ENCODE assay signal across 35 mouse cellular contexts in the genomic region with DNA sequence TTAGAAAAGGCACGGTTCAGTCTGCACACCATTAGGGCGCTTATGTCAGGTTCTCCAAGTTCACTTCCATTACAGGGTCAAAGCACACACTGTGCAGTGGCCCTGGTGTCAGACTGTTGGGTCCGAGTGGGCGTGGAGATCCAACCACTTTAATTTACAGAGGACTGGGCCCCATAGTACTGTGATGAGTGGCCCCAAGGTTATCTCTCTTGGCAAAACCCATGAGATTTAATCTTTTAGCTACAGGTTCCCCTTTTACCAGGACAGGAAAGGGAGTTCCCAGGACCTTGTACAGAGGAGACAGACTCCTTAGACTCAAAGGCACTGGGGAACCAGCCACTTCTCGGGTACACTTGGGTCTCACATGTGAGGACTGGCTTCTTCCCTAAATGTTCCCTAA. TPM values are rescaled to one million over a fixed set of nuclear protein-coding genes. Genes with fewer than 3 reads are reported as not detected.
DNase-seq lines count a peak whose midpoint lies in the region; ATAC-seq and TF ChIP-seq lines count a peak whose summit lies in the region.
"Had no signal": no experiment of that assay in that cellular context is flagged by ENCODE, and none has a peak within 500 bp of the region (broad histone marks: within the 10 kb centered on the region; RNA-seq: fewer than 3 reads in every experiment).

No protein-coding gene starts in this region.

- no peaks in the 10 kb centered on the region for H3K27me3 ChIP-seq in heart, embryonic 12.5 days (replicated peaks)
- no peaks in the 10 kb centered on the region for H3K27me3 ChIP-seq in heart, postnatal 0 days (ENCODE audit: control insufficient read depth, insufficient read depth, low read length)
- H3K27me3 ChIP-seq in G1E (ENCODE audit: insufficient read depth, low read length) = peaks cover 41% of the 10 kb centered on the region
- H3K27me3 ChIP-seq: CH12.LX; forebrain, embryonic 15.5 days had no signal

- WGBS in heart, embryonic 12.5 days = 64% methylated on average over 5 of the region's 5 CpGs
- 60% methylated on average over 5 of the region's 5 CpGs for WGBS in heart, postnatal 0 days

- no peak for TF ChIP-seq EP300 in heart, postnatal 0 days (IDR thresholded peaks at IDR 0.05; ENCODE audit: low read depth)

- peak overlapping the region; percentile 11; the same call in 1 of the 2 replicates for H3K9ac ChIP-seq in heart, embryonic 12.5 days
- H3K9ac ChIP-seq in heart, postnatal 0 days (replicated peaks; ENCODE audit: low read depth, low read length) = 0 out of 2 replicates have a peak overlapping the region, but pooled peaks have one; percentile 48
- H3K9ac ChIP-seq: forebrain, embryonic 15.5 days; hindbrain, embryonic 14.5 days; limb, embryonic 15.5 days; liver, embryonic 15.5 days; lung, embryonic 14.5 days had no signal

- TF ChIP-seq CTCF in heart, postnatal 0 days (IDR thresholded peaks at IDR 0.05; ENCODE audit: low read depth) = no peak
- no peak for TF ChIP-seq CTCF in G1E (IDR thresholded peaks at IDR 0.05; ENCODE audit: low read depth, low read length)

- H3K4me1 ChIP-seq in heart, embryonic 12.5 days (replicated peaks) = peaks cover 47% of the 10 kb centered on the region
- H3K4me1 ChIP-seq in heart, postnatal 0 days (ENCODE audit: control insufficient read depth, insufficient read depth) = peaks cover 40% of the 10 kb centered on the region
- peaks cover 52% of the 10 kb centered on the region for H3K4me1 ChIP-seq in G1E (ENCODE audit: insufficient read depth, low read depth, low read length)
- H3K4me1 ChIP-seq: liver, embryonic 15.5 days had no signal

- H3K4me3 ChIP-seq in heart, embryonic 12.5 days = no peak overlapping the region
- H3K4me3 ChIP-seq in heart, postnatal 0 days (ENCODE audit: low read depth, low read length) = no peak overlapping the region
- peak overlapping the region; percentile 59; the same call in 1 of the 2 replicates for H3K4me3 ChIP-seq in G1E (ENCODE audit: low read depth, low read length)
- H3K4me3 ChIP-seq: forebrain, embryonic 15.5 days; limb, embryonic 10.5 days; limb, embryonic 15.5 days; liver, embryonic 15.5 days had no signal

- no peaks in the 10 kb centered on the region for H3K36me3 ChIP-seq in heart, embryonic 12.5 days
- no peaks in the 10 kb centered on the region for H3K36me3 ChIP-seq in heart, postnatal 0 days (replicated peaks; ENCODE audit: control insufficient read depth, insufficient read depth, low read length)
- no peaks in the 10 kb centered on the region for H3K36me3 ChIP-seq in G1E (replicated peaks)
- H3K36me3 ChIP-seq: forebrain, embryonic 15.5 days; limb, embryonic 10.5 days; limb, embryonic 15.5 days; liver, embryonic 15.5 days had no signal

- H3K9me3 ChIP-seq in heart, embryonic 12.5 days (replicated peaks) = no peaks in the 10 kb centered on the region
- no peaks in the 10 kb centered on the region for H3K9me3 ChIP-seq in heart, postnatal 0 days (replicated peaks; ENCODE audit: control insufficient read depth, low read length)
- no peaks in the 10 kb centered on the region for H3K9me3 ChIP-seq in G1E (replicated peaks)
- H3K9me3 ChIP-seq: forebrain, embryonic 15.5 days; limb, embryonic 10.5 days; limb, embryonic 15.5 days; liver, embryonic 15.5 days had no signal

- peak overlapping the region; percentile 70 for H3K27ac ChIP-seq in heart, embryonic 12.5 days (ENCODE audit: poor library complexity, severe bottlenecking)
- peak overlapping the region; percentile 92 for H3K27ac ChIP-seq in heart, postnatal 0 days (ENCODE audit: low read depth)
- H3K27ac ChIP-seq: forebrain, embryonic 15.5 days; hindbrain, embryonic 14.5 days; kidney, postnatal 0 days; limb, embryonic 10.5 days; limb, embryonic 15.5 days; liver, embryonic 15.5 days had no signal

- H3K4me2 ChIP-seq in heart, embryonic 12.5 days = 0 out of 2 replicates have a peak overlapping the region, but pooled peaks have one; percentile 31
- H3K4me2 ChIP-seq in heart, postnatal 0 days (ENCODE audit: low read depth, low read length) = no peak overlapping the region
- H3K4me2 ChIP-seq: forebrain, embryonic 15.5 days; hindbrain, embryonic 14.5 days; limb, embryonic 15.5 days; liver, embryonic 15.5 days; lung, embryonic 14.5 days had no signal

- ATAC-seq in heart, embryonic 12.5 days (ENCODE audit: insufficient number of reproducible peaks, low FRiP score) = no peak
- no peak for ATAC-seq in heart, postnatal 0 days (ENCODE audit: insufficient read depth, low read depth)
- ATAC-seq in G1E (ENCODE audit: extremely low read depth, insufficient number of reproducible peaks, low FRiP score, poor library complexity, severe bottlenecking) = peak; percentile 78
- ATAC-seq: forebrain, embryonic 15.5 days had no signal

- DNase-seq in heart, adult 9 months (ENCODE audit: low spot score in 2 of 2) = no peak
- DNase-seq in heart, postnatal 0 days (ENCODE audit: low spot score) = no peak
- no peak for DNase-seq in heart, postnatal 4 days
- DNase-seq in 416B (ENCODE audit: low read depth) (peak; percentile 17), G1E (ENCODE audit: low spot score) (peak; percentile 33)
- DNase-seq in gastrocnemius, postnatal 4 days (ENCODE audit: low spot score in 2 of 2) = no peak
- DNase-seq in layer of hippocampus, postnatal 14 days (ENCODE audit: low spot score in 2 of 2) = no peak
- DNase-seq: cerebellum, adult 8-10 months; cerebellum, postnatal 25 days; gastrocnemius, postnatal 25 days; kidney, adult 2 months; kidney, postnatal 4 days; lung, embryonic 14.5 days; lung, postnatal 14 days; midbrain, embryonic 14.5 days; thymus, postnatal 14 days had no signal

RNA-seq across cellular contexts. Expression of a gene that starts 3.9 kb away (rescaled TPM):
- 78.4 and 87.1 TPM in 2 replicates for polyA plus RNA-seq in heart, embryonic 12.5 days (2016; fragmentation: Nextera tagmentation; extraction: Ambion mirVana)
- 182 and 283 TPM in 2 replicates for total RNA-seq in heart, postnatal 0 days (2014; rRNA removed; ENCODE audit: low replicate concordance)
- 324 and 415 TPM in 2 replicates for polyA plus RNA-seq in heart, postnatal 0 days (2015; fragmentation: Nextera tagmentation; extraction: Ambion mirVana)
- 100 to 1,000 TPM; 317 to 359 TPM for total RNA-seq in heart, postnatal 4 days (2021)
- total RNA-seq in G1E (2014; fragmentation: Nextera tagmentation) (not detected in 2 replicates), G1E (2017) (0.06 and 0.33 TPM in 2 replicates)
- not detected in 2 replicates for polyA plus RNA-seq in G1E (2012)
- total RNA-seq in gastrocnemius, postnatal 4 days (2021) = not detected
- not detected for total RNA-seq in layer of hippocampus, postnatal 14 days (2021)
- total RNA-seq: adrenal gland, adult 18-20 months; ES-E14; gastrocnemius, adult 18-20 months; gastrocnemius, postnatal 25 days; hematopoietic stem cell, adult 5-6 weeks; left cerebral cortex, postnatal 10 days; monocyte, adult 5-6 weeks had no signal
- polyA plus RNA-seq: forebrain, embryonic 15.5 days; liver, embryonic 15.5 days; midbrain, embryonic 14.5 days had no signal

RNA-seq across cellular contexts. Expression of a gene that starts 34.1 kb away (rescaled TPM):
- not detected in 2 replicates for polyA plus RNA-seq in heart, embryonic 12.5 days (2016; fragmentation: Nextera tagmentation; extraction: Ambion mirVana)
- not detected in 2 replicates for total RNA-seq in heart, postnatal 0 days (2014; rRNA removed; ENCODE audit: low replicate concordance)
- polyA plus RNA-seq in heart, postnatal 0 days (2015; fragmentation: Nextera tagmentation; extraction: Ambion mirVana) = 0.05 TPM in 1 of 2 replicates, not detected in the other
- 1 to 10 TPM in 1 of 2 experiments, under 1 TPM in 1; 0.68 to 1.0 TPM for total RNA-seq in heart, postnatal 4 days (2021)
- total RNA-seq in G1E (2014; fragmentation: Nextera tagmentation) (not detected in 2 replicates), G1E (2017) (0.06 and 0.11 TPM in 2 replicates)
- not detected in 2 replicates for polyA plus RNA-seq in G1E (2012)
- total RNA-seq in gastrocnemius, postnatal 4 days (2021) = not detected
- not detected for total RNA-seq in layer of hippocampus, postnatal 14 days (2021)
- total RNA-seq: adrenal gland, adult 18-20 months; CH12.LX; ES-E14; gastrocnemius, adult 18-20 months; gastrocnemius, postnatal 25 days; hematopoietic stem cell, adult 5-6 weeks; left cerebral cortex, postnatal 10 days; monocyte, adult 5-6 weeks had no signal
- polyA plus RNA-seq: C2C12; frontal cortex, adult 2 months; limb, embryonic 10.5 days; limb, embryonic 15.5 days; liver, embryonic 15.5 days; lung, embryonic 14.5 days; midbrain, embryonic 14.5 days; neural tube, embryonic 14.5 days; stomach, embryonic 14.5 days; urinary bladder, adult 2 months had no signal

RNA-seq across cellular contexts. Expression of a gene that starts 54.3 kb away (rescaled TPM):
- 121 and 124 TPM in 2 replicates for polyA plus RNA-seq in heart, embryonic 12.5 days (2016; fragmentation: Nextera tagmentation; extraction: Ambion mirVana)
- total RNA-seq in heart, postnatal 0 days (2014; rRNA removed; ENCODE audit: low replicate concordance) = 12.3 and 17.5 TPM in 2 replicates
- polyA plus RNA-seq in heart, postnatal 0 days (2015; fragmentation: Nextera tagmentation; extraction: Ambion mirVana) = 165 and 187 TPM in 2 replicates
- 10 to 100 TPM; 43.6 to 44.9 TPM for total RNA-seq in heart, postnatal 4 days (2021)
- 23.1 and 24.8 TPM in 2 replicates for total RNA-seq in G1E (2014; fragmentation: Nextera tagmentation)
- 82.4 and 107 TPM in 2 replicates for total RNA-seq in G1E (2017)
- polyA plus RNA-seq in G1E (2012) = 6.6 and 7.3 TPM in 2 replicates
- 10 to 100 TPM; 71.7 to 72.1 TPM for total RNA-seq in gastrocnemius, postnatal 4 days (2021)
- 10 to 100 TPM; 12.9 to 17.9 TPM for total RNA-seq in layer of hippocampus, postnatal 14 days (2021)

Comparison
In these comparisons a context has a peak if more than half of its experiments do, and no peak if none do; other contexts are left out.
1. DNase-seq: peak in 416B (single experiment) and G1E (single experiment); none in heart, adult 9 months (0 of 2), heart, postnatal 0 days (single experiment), heart, postnatal 4 days (single experiment), gastrocnemius, postnatal 4 days (0 of 2) and layer of hippocampus, postnatal 14 days (0 of 2).
2. RNA of a gene that starts 3.9 kb away (total RNA-seq): 317 to 359 TPM in heart, postnatal 4 days and 182 to 283 TPM in heart, postnatal 0 days; 0.06 to 0.33 TPM in G1E, not detected in layer of hippocampus, postnatal 14 days and not detected in gastrocnemius, postnatal 4 days; every median in the first group is over 100 times any median in the second.